ENCODE assay signal across 8 mouse cellular contexts in the genomic region with DNA sequence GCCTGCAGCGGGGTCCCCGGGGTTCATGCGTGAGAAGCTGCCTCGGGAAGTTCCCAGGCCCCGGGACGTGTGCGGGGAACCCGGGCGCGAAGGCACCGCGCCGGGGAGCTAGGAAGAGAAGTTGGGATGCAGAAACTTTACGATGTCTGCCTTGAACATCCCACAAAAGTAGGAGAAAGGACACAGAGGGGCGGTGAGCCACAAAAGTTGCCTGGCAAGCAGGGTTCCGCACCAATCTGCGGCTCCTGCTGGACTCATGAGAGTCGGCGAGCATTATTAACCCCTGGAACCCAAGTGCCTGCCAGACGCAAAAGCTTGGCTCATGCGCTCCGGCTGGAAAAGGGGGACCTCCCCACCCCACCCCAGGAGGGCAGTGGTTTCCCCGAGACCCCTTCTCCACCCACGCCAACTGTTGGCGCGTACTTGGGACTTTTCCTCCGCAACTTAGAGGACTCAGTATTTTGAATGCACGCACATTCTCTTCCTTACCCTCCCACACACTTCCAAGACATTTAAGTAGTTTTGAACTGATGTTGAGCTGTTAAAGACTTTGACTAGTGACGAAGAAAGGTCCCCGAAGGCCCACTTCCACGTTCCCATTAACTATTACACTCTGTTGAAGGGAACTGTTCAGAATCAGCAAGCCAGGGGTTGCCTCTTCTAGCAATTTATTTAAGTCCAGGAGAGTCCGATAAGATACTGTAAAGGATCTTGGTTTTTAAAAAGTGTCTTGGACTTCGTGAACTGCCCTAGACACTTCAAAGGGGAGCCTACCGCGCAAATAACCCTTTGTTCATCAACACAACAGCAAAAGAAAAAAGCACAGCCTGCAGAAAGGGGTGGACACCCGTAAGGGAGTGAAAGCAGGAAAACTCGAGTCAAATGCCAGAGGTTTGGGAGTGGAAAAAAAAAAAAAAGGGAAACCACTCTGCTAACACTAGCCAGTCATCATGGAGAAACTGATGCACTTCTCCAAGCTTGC. TPM values are rescaled to one million over a fixed set of nuclear protein-coding genes. Genes with fewer than 3 reads are reported as not detected.
DNase-seq lines count a peak whose midpoint lies in the region; ATAC-seq lines count a peak whose summit lies in the region.

No protein-coding gene starts in this region.

- H3K27me3 ChIP-seq in forebrain, embryonic 13.5 days, result no peaks in the 10 kb centered on the region
- H3K27me3 ChIP-seq in midbrain, embryonic 16.5 days (ENCODE audit: control insufficient read depth, insufficient read depth, low read depth, low read length), result no peaks in the 10 kb centered on the region

- peak overlapping the region; percentile 87 for H3K9ac ChIP-seq in forebrain, embryonic 13.5 days
- H3K9ac ChIP-seq in midbrain, embryonic 16.5 days (ENCODE audit: low read depth, low read length), result peak overlapping the region; percentile 85

- WGBS in forebrain, embryonic 13.5 days, result under 1% methylated on average over 37 of the region's 37 CpGs
- under 1% methylated on average over 37 of the region's 37 CpGs for WGBS in midbrain, embryonic 16.5 days

- no peak for ATAC-seq in forebrain, embryonic 13.5 days
- ATAC-seq in midbrain, embryonic 16.5 days, result peak; percentile 39

- no peaks in the 10 kb centered on the region for H3K36me3 ChIP-seq in forebrain, embryonic 13.5 days (ENCODE audit: poor library complexity, severe bottlenecking)
- no peaks in the 10 kb centered on the region for H3K36me3 ChIP-seq in midbrain, embryonic 16.5 days (ENCODE audit: control insufficient read depth, insufficient read depth, low read length)

- peak overlapping the region; percentile 93 for H3K27ac ChIP-seq in forebrain, embryonic 13.5 days
- peak overlapping the region; percentile 91 for H3K27ac ChIP-seq in midbrain, embryonic 16.5 days (ENCODE audit: low read length)

- H3K9me3 ChIP-seq in forebrain, embryonic 13.5 days (replicated peaks), result no peaks in the 10 kb centered on the region
- no peaks in the 10 kb centered on the region for H3K9me3 ChIP-seq in midbrain, embryonic 16.5 days (replicated peaks; ENCODE audit: control insufficient read depth, low read length, poor library complexity, severe bottlenecking)

- H3K4me1 ChIP-seq in forebrain, embryonic 13.5 days, result peaks cover 33% of the 10 kb centered on the region
- H3K4me1 ChIP-seq in midbrain, embryonic 16.5 days (ENCODE audit: control insufficient read depth, insufficient read depth, low read length), result peaks cover 23% of the 10 kb centered on the region

- peak overlapping the region; percentile 64 for H3K4me3 ChIP-seq in forebrain, embryonic 13.5 days
- peak overlapping the region; percentile 88 for H3K4me3 ChIP-seq in midbrain, embryonic 16.5 days (ENCODE audit: low read depth, low read length)

- peak; percentile 27 to 41 for DNase-seq in left cerebral cortex, adult 8-10 months (ENCODE audit: low spot score in 2 of 2)
- no peak for DNase-seq in left cerebral cortex, postnatal 36 days (ENCODE audit: low spot score in 2 of 2)
- DNase-seq in ZHBTc4 (ENCODE audit: low read depth, low spot score), result peak; percentile 70
- peak; percentile 72 for DNase-seq in kidney, adult 9 months
- DNase-seq in frontal cortex, postnatal 25 days (ENCODE audit: low spot score in 2 of 2), result no peak
- DNase-seq in left cerebral cortex, adult 18-20 months (ENCODE audit: low spot score in 2 of 2), result no peak

- intact Hi-C loops in left cerebral cortex, postnatal 36 days (cut with DNase I), result no loop called here

- H3K4me2 ChIP-seq in forebrain, embryonic 13.5 days, result peak overlapping the region; percentile 64
- peak overlapping the region; percentile 66 for H3K4me2 ChIP-seq in midbrain, embryonic 16.5 days (ENCODE audit: low read length)

RNA-seq across cellular contexts. Expression of a gene that starts 0.7 kb away (rescaled TPM):
- total RNA-seq in left cerebral cortex, adult 8-10 months (2022), result 100 to 1,000 TPM in 2 of 4 experiments, 10 to 100 TPM in 2; 88.5 to 113 (median 101) TPM
- 10 to 100 TPM; 91.8 to 91.9 TPM for total RNA-seq in left cerebral cortex, postnatal 36 days (2021)
- polyA plus RNA-seq in forebrain, embryonic 13.5 days (2015; fragmentation: Nextera tagmentation; extraction: Ambion mirVana), result 60.5 and 62.9 TPM in 2 replicates
- 66.1 and 66.4 TPM in 2 replicates for polyA plus RNA-seq in midbrain, embryonic 16.5 days (2015; fragmentation: Nextera tagmentation; extraction: Ambion mirVana)
- 100 to 1,000 TPM in 1 of 2 experiments, 10 to 100 TPM in 1; 88.1 to 109 TPM for total RNA-seq in left cerebral cortex, adult 18-20 months (2021)

Comparison
In these comparisons a context has a peak if more than half of its experiments do, and no peak if none do; other contexts are left out.
1. DNase-seq: peak in left cerebral cortex, adult 8-10 months (2 of 2), ZHBTc4 (single experiment) and kidney, adult 9 months (single experiment); none in left cerebral cortex, postnatal 36 days (0 of 2), frontal cortex, postnatal 25 days (0 of 2) and left cerebral cortex, adult 18-20 months (0 of 2).